Mouse (Mus musculus): ENCODE data around the gene Inf2. TPM values are rescaled to one million over a fixed set of nuclear protein-coding genes. Genes with fewer than 3 reads are reported as not detected.

The Inf2 gene
- polyA plus RNA-seq, 1 experiment from 2014 or later: 3.9 TPM

GRCm38 (mm10) chr12:112546110-112546509, 42.5 kb upstream of the Inf2 start:
- H3K27ac ChIP-seq (ENCODE audit: low read length): no peak overlapping the region
- 0 out of 2 replicates have a peak, but pooled peaks cover 3% of the 10 kb centered on the region for H3K4me1 ChIP-seq (ENCODE audit: control insufficient read depth, insufficient read depth, low read length)
- ATAC-seq (ENCODE audit: insufficient read depth, low FRiP score): no peak
- H3K36me3 ChIP-seq (ENCODE audit: control insufficient read depth, insufficient read depth, low read length): no peaks in the 10 kb centered on the region
- no peaks in the 10 kb centered on the region for H3K27me3 ChIP-seq (ENCODE audit: control insufficient read depth, insufficient read depth, low read length)
- no peak overlapping the region for H3K9ac ChIP-seq (ENCODE audit: low read length)
- H3K4me2 ChIP-seq (ENCODE audit: low read depth, low read length): no peak overlapping the region
- H3K4me3 ChIP-seq (replicated peaks; ENCODE audit: low read length): no peak overlapping the region
- no peaks in the 10 kb centered on the region for H3K9me3 ChIP-seq (replicated peaks; ENCODE audit: control insufficient read depth, low read length)
- 91% methylated on average over 8 of the region's 8 CpGs for WGBS

GRCm38 (mm10) chr12:112549287-112549686, 39.3 kb upstream of the Inf2 start:
- no peaks in the 10 kb centered on the region for H3K4me1 ChIP-seq (ENCODE audit: control insufficient read depth, insufficient read depth, low read length)
- H3K36me3 ChIP-seq (ENCODE audit: control insufficient read depth, insufficient read depth, low read length): no peaks in the 10 kb centered on the region
- no peak overlapping the region for H3K4me2 ChIP-seq (ENCODE audit: low read depth, low read length)
- no peak for ATAC-seq (ENCODE audit: insufficient read depth, low FRiP score)
- no peaks in the 10 kb centered on the region for H3K9me3 ChIP-seq (replicated peaks; ENCODE audit: control insufficient read depth, low read length)
- H3K27me3 ChIP-seq (ENCODE audit: control insufficient read depth, insufficient read depth, low read length): no peaks in the 10 kb centered on the region
- no peak overlapping the region for H3K4me3 ChIP-seq (replicated peaks; ENCODE audit: low read length)
- H3K27ac ChIP-seq (ENCODE audit: low read length): no peak overlapping the region
- WGBS: 97% methylated on average over 1 of the region's 1 CpGs
- no peak overlapping the region for H3K9ac ChIP-seq (ENCODE audit: low read length)

- H3K9ac ChIP-seq (ENCODE audit: low read length): no peak overlapping the region
- no peaks in the 10 kb centered on the region for H3K27me3 ChIP-seq (ENCODE audit: control insufficient read depth, insufficient read depth, low read length)
- no peak overlapping the region for H3K4me2 ChIP-seq (ENCODE audit: low read depth, low read length)
- no peak overlapping the region for H3K27ac ChIP-seq (ENCODE audit: low read length)
- H3K36me3 ChIP-seq (ENCODE audit: control insufficient read depth, insufficient read depth, low read length): no peaks in the 10 kb centered on the region
- no peaks in the 10 kb centered on the region for H3K9me3 ChIP-seq (replicated peaks; ENCODE audit: control insufficient read depth, low read length)
- ATAC-seq (ENCODE audit: insufficient read depth, low FRiP score): peak; percentile 56; the same call in 1 of the 2 replicates
- no peak overlapping the region for H3K4me3 ChIP-seq (replicated peaks; ENCODE audit: low read length)
- WGBS: 15% methylated on average over 13 of the region's 13 CpGs
- no peaks in the 10 kb centered on the region for H3K4me1 ChIP-seq (ENCODE audit: control insufficient read depth, insufficient read depth, low read length)
Measured at GRCm38 (mm10) chr12:112551861-112552375, 36.7 kb upstream of the Inf2 start.

GRCm38 (mm10) chr12:112552520-112552919, 36.1 kb upstream of the Inf2 start:
- H3K4me1 ChIP-seq (ENCODE audit: control insufficient read depth, insufficient read depth, low read length): no peaks in the 10 kb centered on the region
- H3K27ac ChIP-seq (ENCODE audit: low read length): no peak overlapping the region
- 52% methylated on average over 5 of the region's 5 CpGs for WGBS
- no peak for ATAC-seq (ENCODE audit: insufficient read depth, low FRiP score)
- no peaks in the 10 kb centered on the region for H3K36me3 ChIP-seq (ENCODE audit: control insufficient read depth, insufficient read depth, low read length)
- H3K27me3 ChIP-seq (ENCODE audit: control insufficient read depth, insufficient read depth, low read length): no peaks in the 10 kb centered on the region
- H3K4me2 ChIP-seq (ENCODE audit: low read depth, low read length): no peak overlapping the region
- H3K4me3 ChIP-seq (replicated peaks; ENCODE audit: low read length): no peak overlapping the region
- no peaks in the 10 kb centered on the region for H3K9me3 ChIP-seq (replicated peaks; ENCODE audit: control insufficient read depth, low read length)
- H3K9ac ChIP-seq (ENCODE audit: low read length): no peak overlapping the region

- peak; percentile 48; the same call in 1 of the 2 replicates for ATAC-seq (ENCODE audit: insufficient read depth, low FRiP score)
- no peaks in the 10 kb centered on the region for H3K9me3 ChIP-seq (replicated peaks; ENCODE audit: control insufficient read depth, low read length)
- no peaks in the 10 kb centered on the region for H3K4me1 ChIP-seq (ENCODE audit: control insufficient read depth, insufficient read depth, low read length)
- no peak overlapping the region for H3K27ac ChIP-seq (ENCODE audit: low read length)
- H3K27me3 ChIP-seq (ENCODE audit: control insufficient read depth, insufficient read depth, low read length): no peaks in the 10 kb centered on the region
- no peaks in the 10 kb centered on the region for H3K36me3 ChIP-seq (ENCODE audit: control insufficient read depth, insufficient read depth, low read length)
- H3K9ac ChIP-seq (ENCODE audit: low read length): no peak overlapping the region
- H3K4me3 ChIP-seq (replicated peaks; ENCODE audit: low read length): no peak overlapping the region
- no peak overlapping the region for H3K4me2 ChIP-seq (ENCODE audit: low read depth, low read length)
- WGBS: 33% methylated on average over 12 of the region's 12 CpGs
Measured at GRCm38 (mm10) chr12:112554900-112555299, 33.7 kb upstream of the Inf2 start.

- Histone ChIP-seq H3K9ac (ENCODE audit: low read length) (no peak overlapping the region), H3K4me3 (replicated peaks; ENCODE audit: low read length) (no peak overlapping the region), H3K9me3 (replicated peaks; ENCODE audit: control insufficient read depth, low read length) (no peaks in the 10 kb centered on the region), H3K27ac (ENCODE audit: low read length) (no peak overlapping the region), H3K4me1 (ENCODE audit: control insufficient read depth, insufficient read depth, low read length) (no peaks in the 10 kb centered on the region), H3K4me2 (ENCODE audit: low read depth, low read length) (no peak overlapping the region), H3K36me3 (ENCODE audit: control insufficient read depth, insufficient read depth, low read length) (no peaks in the 10 kb centered on the region), H3K27me3 (ENCODE audit: control insufficient read depth, insufficient read depth, low read length) (no peaks in the 10 kb centered on the region)
- ATAC-seq (ENCODE audit: insufficient read depth, low FRiP score): no peak
- 71% methylated on average over 9 of the region's 9 CpGs for WGBS
Measured at GRCm38 (mm10) chr12:112556531-112557060, 32.0 kb upstream of the Inf2 start.

GRCm38 (mm10) chr12:112557219-112557618, 31.4 kb upstream of the Inf2 start:
- H3K4me3 ChIP-seq (replicated peaks; ENCODE audit: low read length): no peak overlapping the region
- H3K27me3 ChIP-seq (ENCODE audit: control insufficient read depth, insufficient read depth, low read length): no peaks in the 10 kb centered on the region
- H3K36me3 ChIP-seq (ENCODE audit: control insufficient read depth, insufficient read depth, low read length): no peaks in the 10 kb centered on the region
- 83% methylated on average over 5 of the region's 5 CpGs for WGBS
- no peak for ATAC-seq (ENCODE audit: insufficient read depth, low FRiP score)
- no peak overlapping the region for H3K27ac ChIP-seq (ENCODE audit: low read length)
- no peak overlapping the region for H3K4me2 ChIP-seq (ENCODE audit: low read depth, low read length)
- H3K9me3 ChIP-seq (replicated peaks; ENCODE audit: control insufficient read depth, low read length): no peaks in the 10 kb centered on the region
- no peak overlapping the region for H3K9ac ChIP-seq (ENCODE audit: low read length)
- no peaks in the 10 kb centered on the region for H3K4me1 ChIP-seq (ENCODE audit: control insufficient read depth, insufficient read depth, low read length)

GRCm38 (mm10) chr12:112559231-112559630, 29.4 kb upstream of the Inf2 start:
- 47% methylated on average over 3 of the region's 3 CpGs for WGBS
- no peaks in the 10 kb centered on the region for H3K27me3 ChIP-seq (ENCODE audit: control insufficient read depth, insufficient read depth, low read length)
- H3K4me1 ChIP-seq (ENCODE audit: control insufficient read depth, insufficient read depth, low read length): no peaks in the 10 kb centered on the region
- H3K27ac ChIP-seq (ENCODE audit: low read length): no peak overlapping the region
- no peaks in the 10 kb centered on the region for H3K36me3 ChIP-seq (ENCODE audit: control insufficient read depth, insufficient read depth, low read length)
- no peak overlapping the region for H3K4me2 ChIP-seq (ENCODE audit: low read depth, low read length)
- H3K4me3 ChIP-seq (replicated peaks; ENCODE audit: low read length): no peak overlapping the region
- H3K9me3 ChIP-seq (replicated peaks; ENCODE audit: control insufficient read depth, low read length): no peaks in the 10 kb centered on the region
- no peak for ATAC-seq (ENCODE audit: insufficient read depth, low FRiP score)
- no peak overlapping the region for H3K9ac ChIP-seq (ENCODE audit: low read length)

- Histone ChIP-seq H3K36me3 (ENCODE audit: control insufficient read depth, insufficient read depth, low read length) (no peaks in the 10 kb centered on the region), H3K9ac (ENCODE audit: low read length) (no peak overlapping the region), H3K27me3 (ENCODE audit: control insufficient read depth, insufficient read depth, low read length) (no peaks in the 10 kb centered on the region), H3K4me1 (ENCODE audit: control insufficient read depth, insufficient read depth, low read length) (no peaks in the 10 kb centered on the region), H3K9me3 (replicated peaks; ENCODE audit: control insufficient read depth, low read length) (no peaks in the 10 kb centered on the region), H3K4me3 (replicated peaks; ENCODE audit: low read length) (no peak overlapping the region), H3K4me2 (ENCODE audit: low read depth, low read length) (no peak overlapping the region), H3K27ac (ENCODE audit: low read length) (no peak overlapping the region)
- 59% methylated on average over 6 of the region's 6 CpGs for WGBS
- no peak for ATAC-seq (ENCODE audit: insufficient read depth, low FRiP score)
Measured at GRCm38 (mm10) chr12:112559671-112560070, 28.9 kb upstream of the Inf2 start.
